Mouse (Mus musculus): ENCODE measurements around the gene Gm28845.
"Not testable (repeated sequence)": the region's sequence is repeated elsewhere in the genome, so short reads cannot be mapped to it uniquely, and the experiment has no call there.

The Gm28845 gene

GRCm38 (mm10) chr1:65107654-65108279, 11.6 kb downstream of the Gm28845 start:
- DNase-seq (ENCODE audit: low read depth): no peak

- DNase-seq (ENCODE audit: low read depth): no peak
Observed at GRCm38 (mm10) chr1:65103273-65103672, 16.1 kb downstream of the Gm28845 start, which contains the start of gene Cryga. Gene Cryga (minus strand): TSS chr1:65103373.

DNA sequence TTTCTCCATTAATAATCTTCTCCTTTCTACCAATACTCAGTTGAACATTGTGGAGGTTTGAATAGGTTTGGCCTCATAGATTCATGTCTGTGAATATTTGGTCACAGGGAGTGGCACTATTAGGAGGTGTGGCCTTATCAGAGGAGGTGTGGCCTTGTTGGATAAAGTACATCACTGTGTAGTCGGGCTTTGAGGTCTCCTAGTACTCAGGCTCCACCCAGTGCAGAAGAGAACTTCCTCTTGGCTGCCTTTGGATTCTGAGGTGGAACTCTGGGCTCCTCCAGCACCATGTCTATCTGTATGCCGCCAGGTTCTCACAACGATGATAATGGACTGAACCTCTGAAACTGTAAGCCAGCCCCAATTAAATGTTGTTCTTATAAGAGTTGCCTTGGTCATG, 22.4 kb downstream of the Gm28845 start:
- DNase-seq (ENCODE audit: low read depth): no peak

GRCm38 (mm10) chr1:65091566-65091965, 27.8 kb downstream of the Gm28845 start:
- DNase-seq (ENCODE audit: low read depth): no peak

- peak; percentile 25 for DNase-seq (ENCODE audit: low read depth)
Observed at GRCm38 (mm10) chr1:65090370-65090769, 29.0 kb downstream of the Gm28845 start.

DNA sequence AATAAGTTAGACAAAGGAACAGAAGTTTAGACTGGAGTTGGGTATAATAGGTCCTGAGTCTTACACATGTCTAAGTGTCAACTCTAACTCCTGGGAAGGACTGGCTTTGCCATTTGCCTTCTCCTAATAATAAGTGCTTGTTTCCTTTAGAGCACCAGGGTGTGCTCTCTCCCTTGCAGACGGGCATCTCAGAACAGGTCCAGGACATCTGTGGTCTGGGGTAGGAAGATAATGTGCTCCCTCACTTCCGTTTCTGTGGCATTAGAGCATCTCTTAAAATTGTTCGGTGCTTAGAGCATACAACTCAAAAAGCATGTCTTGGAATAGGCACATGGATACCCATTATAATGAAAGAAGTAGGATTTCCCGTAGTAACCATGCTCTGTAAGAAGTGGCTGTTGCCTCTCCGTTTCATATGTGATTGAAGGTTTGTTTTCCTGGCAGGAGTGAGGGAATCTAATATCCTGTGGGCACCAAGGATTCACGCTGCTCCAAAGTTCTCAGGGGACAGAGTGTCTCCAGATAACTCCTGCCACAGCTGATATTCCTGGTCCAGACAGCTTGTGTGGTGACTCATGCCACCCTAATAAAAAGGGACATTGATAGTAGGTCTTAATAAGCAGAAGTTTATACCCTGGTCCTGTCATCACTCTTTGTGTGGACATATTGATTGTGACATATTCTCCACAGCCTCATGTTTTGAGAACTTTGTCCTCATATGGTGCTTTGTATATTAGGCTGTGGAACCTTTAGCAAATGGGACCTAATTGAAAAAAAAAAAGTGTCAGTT, 30.6 kb downstream of the Gm28845 start:
- no peak for DNase-seq (ENCODE audit: low read depth)

- DNase-seq (ENCODE audit: low read depth): no peak
Observed at GRCm38 (mm10) chr1:65082188-65082587, 37.2 kb downstream of the Gm28845 start, which contains the start of gene Crygb. Gene Crygb (minus strand): TSS chr1:65082288.

- DNase-seq (ENCODE audit: low read depth): no peak
Observed at GRCm38 (mm10) chr1:65075607-65076006, 43.8 kb downstream of the Gm28845 start.

DNA sequence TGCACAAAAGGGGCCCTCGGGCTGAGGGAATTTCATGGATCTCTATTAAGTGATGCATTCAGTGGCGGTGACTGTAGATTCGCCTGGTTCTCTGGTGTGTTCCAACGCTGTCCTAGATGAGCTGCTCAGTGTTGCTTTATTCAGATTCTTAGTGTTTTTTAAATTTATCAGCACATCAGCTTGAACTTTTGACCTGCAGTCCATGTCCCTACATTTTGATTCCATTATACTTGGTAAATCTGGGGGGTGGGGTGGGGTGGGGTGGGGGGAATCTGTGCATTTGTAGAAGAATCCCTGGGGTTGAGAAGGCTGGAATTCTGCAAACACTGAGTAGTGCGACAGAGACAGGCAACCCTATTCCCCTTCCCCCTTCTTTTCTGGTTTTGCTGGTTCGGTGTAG, 45.8 kb downstream of the Gm28845 start, which contains the start of gene Crygc:
Crygc (minus strand) TSS at position 101 of the 400 bp plus-strand sequence.
- DNase-seq (ENCODE audit: low read depth): no peak

GRCm38 (mm10) chr1:65067842-65068241, 51.5 kb downstream of the Gm28845 start:
- DNase-seq (ENCODE audit: low read depth): no peak

DNA sequence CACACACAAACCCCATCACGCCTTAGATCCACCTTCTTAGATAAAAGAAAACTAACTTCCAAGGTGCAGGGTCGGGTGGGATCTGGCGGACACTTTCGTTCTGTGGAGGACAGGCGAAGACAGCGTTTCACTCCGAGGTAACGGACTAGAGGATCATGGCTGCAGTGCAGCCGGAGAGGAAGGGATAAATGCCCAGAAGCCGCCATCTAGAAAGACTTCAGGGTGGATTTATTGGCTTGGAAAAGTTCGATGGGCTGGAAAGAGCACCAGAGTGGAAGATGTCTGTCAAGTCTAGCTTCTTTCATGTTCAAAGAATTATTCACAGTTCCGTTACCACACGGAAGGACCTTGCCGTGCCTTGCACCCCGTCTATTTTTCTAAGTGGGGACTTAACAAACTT, 55.2 kb downstream of the Gm28845 start:
- DNase-seq (ENCODE audit: low read depth): no peak

DNA sequence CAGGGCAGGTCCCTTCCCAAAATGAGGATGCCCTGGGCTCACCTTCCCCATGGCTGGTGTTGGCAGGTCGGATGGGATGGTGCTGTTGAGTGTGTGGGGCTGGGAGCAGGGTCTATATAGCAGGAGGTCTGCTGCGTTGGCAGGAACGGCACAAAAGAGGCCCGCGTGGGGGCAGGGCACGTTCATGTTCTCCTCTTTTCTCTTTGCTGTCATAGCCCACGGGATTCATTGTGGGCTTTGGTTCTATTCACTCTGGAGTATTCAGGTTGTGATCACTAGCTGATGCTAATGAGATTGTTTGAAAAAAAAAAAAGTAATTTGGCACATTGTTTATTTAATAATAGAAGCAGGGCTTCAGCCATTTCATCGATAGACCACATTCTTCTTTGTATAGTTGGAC, 56.0 kb downstream of the Gm28845 start, which contains the start of gene Crygd:
Crygd (minus strand) TSS at position 101 of the 400 bp plus-strand sequence.
- no peak for DNase-seq (ENCODE audit: low read depth)

GRCm38 (mm10) chr1:65052140-65052539, 67.2 kb downstream of the Gm28845 start:
- DNase-seq (ENCODE audit: low read depth): no peak

- no peak for DNase-seq (ENCODE audit: low read depth)
Observed at GRCm38 (mm10) chr1:65051696-65052095, 67.7 kb downstream of the Gm28845 start.

DNA sequence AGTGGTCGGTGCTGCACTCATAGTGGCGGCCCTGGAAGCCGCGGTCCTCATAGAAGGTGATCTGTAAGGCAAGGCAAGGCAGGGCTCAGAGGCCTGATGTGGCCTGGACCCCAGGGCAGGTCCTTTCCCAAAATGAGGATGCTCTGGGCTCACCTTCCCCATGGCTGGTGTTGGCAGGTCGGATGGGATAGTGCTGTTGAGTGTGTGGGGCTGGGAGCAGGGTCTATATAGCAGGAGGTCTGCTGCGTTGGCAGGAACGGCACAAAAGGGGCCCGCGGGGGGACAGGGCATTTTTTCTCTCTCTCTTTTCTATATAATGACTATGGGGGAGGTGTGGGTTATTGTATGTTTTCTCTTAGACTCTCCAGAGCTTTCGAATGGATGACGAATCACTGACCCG, 68.4 kb downstream of the Gm28845 start, which contains the start of gene Cryge:
Cryge (minus strand) TSS at position 198 of the 400 bp plus-strand sequence.
- not testable (repeated sequence) for DNase-seq (ENCODE audit: low read depth)

Data from c-Kit-positive CD71-negative TER-119-negative erythroid progenitor cells, embryonic 14.5 days (primary cell).